Mouse (Mus musculus) olfactory bulb, adult 2 months (tissue): ENCODE data around the gene Ripk3.

Experiments
- CTCF ChIP-seq: fragments of 200-500 bp; IDR thresholded peaks from 2 replicates; pipeline ENCODE4 v1.5.1; 2012; ENCODE audit warnings: low read depth, mild to moderate bottlenecking, low read length, moderate library complexity; ENCODE audit not compliant: insufficient read depth
- POLR2A ChIP-seq: fragments of 200-500 bp; IDR thresholded peaks from 2 replicates; pipeline ENCODE4 v1.6.1; 2012; ENCODE audit warnings: mild to moderate bottlenecking, low read depth, low read length, moderate library complexity; ENCODE audit not compliant: insufficient read depth

DNA sequence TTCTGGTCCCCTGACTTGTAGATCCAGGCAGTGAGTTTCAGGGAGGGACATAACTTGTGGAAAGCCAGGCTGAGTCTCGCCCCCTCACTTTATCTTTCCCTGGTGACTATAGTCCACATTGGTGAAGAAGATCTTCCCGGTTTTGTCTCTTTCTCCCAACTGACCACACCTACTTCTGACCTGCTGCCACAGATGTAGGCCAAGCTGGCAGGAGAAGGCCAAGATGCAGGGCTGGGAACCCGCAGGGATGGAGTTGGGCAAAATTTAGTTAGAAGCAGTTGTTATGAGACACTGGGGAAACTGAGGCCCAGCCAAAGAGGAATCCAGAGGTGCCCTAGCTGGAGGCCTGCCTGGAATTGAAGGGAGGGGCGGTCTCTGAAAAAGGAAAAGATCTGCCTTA lies 44.5 kb upstream of the Ripk3 start:
- TF ChIP-seq CTCF (no peak), POLR2A (no peak)
